14 mouse cellular contexts compared by ENCODE assay signal in the genomic region with DNA sequence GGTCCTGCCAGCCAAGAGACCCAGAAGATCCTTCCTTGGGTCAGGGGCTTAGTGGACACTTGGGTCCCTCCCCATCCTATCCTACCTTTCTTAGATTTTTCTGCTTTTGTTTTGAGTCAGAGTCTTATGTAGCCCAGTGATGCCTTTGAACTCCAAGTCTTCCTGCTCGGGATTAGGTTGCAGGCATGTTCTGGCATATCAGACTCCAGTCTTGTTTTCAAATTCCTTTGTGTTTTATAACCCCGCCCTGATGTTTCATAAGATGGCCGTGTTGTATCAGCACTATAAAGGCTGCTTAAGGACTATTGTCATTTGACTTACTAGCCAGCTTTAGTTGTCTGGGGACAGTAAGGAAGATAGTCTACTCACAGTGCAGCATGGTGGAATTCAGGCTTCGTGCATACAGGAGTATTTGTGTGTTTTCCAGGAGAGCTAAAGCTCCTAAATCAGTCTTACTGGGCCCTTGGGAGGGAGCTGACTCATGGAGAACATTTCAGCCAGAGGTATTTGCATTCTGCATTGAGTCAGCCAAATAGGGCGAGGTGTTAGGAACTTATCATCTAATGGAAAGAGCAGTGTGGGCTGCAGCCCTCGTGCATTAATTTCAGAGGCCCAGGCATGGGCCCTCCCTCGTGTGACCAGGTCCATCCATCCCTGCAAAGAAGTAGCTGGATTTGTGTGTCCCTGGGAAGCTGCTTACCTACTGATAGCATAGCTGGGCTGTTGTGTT. TPM values are rescaled to one million over a fixed set of nuclear protein-coding genes. Genes with fewer than 3 reads are reported as not detected.
DNase-seq lines count a peak whose midpoint lies in the region; ATAC-seq and TF ChIP-seq lines count a peak whose summit lies in the region.
"Had no signal": no experiment of that assay in that cellular context is flagged by ENCODE, and none has a peak within 500 bp of the region (broad histone marks: within the 10 kb centered on the region; RNA-seq: fewer than 3 reads in every experiment).

No protein-coding gene starts in this region.

- intact Hi-C loops in gastrocnemius, postnatal 14 days (cut with DNase I; ENCODE audit: low total_unique reads), result no loop called here
- intact Hi-C loops in left cerebral cortex, postnatal 14 days (cut with DNase I), result no loop called here

- no peak for ATAC-seq in midbrain, postnatal 0 days (ENCODE audit: low FRiP score)
- no peak for ATAC-seq in midbrain, embryonic 13.5 days
- ATAC-seq in stomach, embryonic 14.5 days (ENCODE audit: insufficient number of reproducible peaks, insufficient read depth, low FRiP score, low read depth), result no peak
- ATAC-seq: intestine, embryonic 15.5 days had no signal

- peaks cover 46% of the 10 kb centered on the region for H3K36me3 ChIP-seq in midbrain, postnatal 0 days (ENCODE audit: insufficient read depth, low read length)
- peaks cover 85% of the 10 kb centered on the region for H3K36me3 ChIP-seq in midbrain, embryonic 13.5 days
- peaks cover 59% of the 10 kb centered on the region for H3K36me3 ChIP-seq in stomach, embryonic 14.5 days (ENCODE audit: control insufficient read depth, insufficient read depth, low read length)

- H3K4me1 ChIP-seq in midbrain, postnatal 0 days (ENCODE audit: insufficient read depth, low read length), result no peaks in the 10 kb centered on the region
- peaks cover 4% of the 10 kb centered on the region for H3K4me1 ChIP-seq in midbrain, embryonic 13.5 days (replicated peaks)
- H3K4me1 ChIP-seq in brown adipose tissue, adult 24 weeks (ENCODE audit: control insufficient read depth, insufficient read depth, insufficient read length, low read length), result peaks cover 24% of the 10 kb centered on the region
- H3K4me1 ChIP-seq in stomach, embryonic 14.5 days (ENCODE audit: control insufficient read depth, insufficient read depth, low read length), result peaks cover 10% of the 10 kb centered on the region; the same call in 1 of the 2 replicates

- 88% methylated on average over 7 of the region's 7 CpGs for WGBS in midbrain, postnatal 0 days
- 91% methylated on average over 7 of the region's 7 CpGs for WGBS in midbrain, embryonic 13.5 days
- 81% methylated on average over 7 of the region's 7 CpGs for WGBS in stomach, embryonic 14.5 days

- no peak overlapping the region for H3K4me2 ChIP-seq in midbrain, postnatal 0 days (ENCODE audit: low read depth, low read length, poor library complexity, severe bottlenecking)
- H3K4me2 ChIP-seq in midbrain, embryonic 13.5 days (replicated peaks), result no peak overlapping the region
- no peak overlapping the region for H3K4me2 ChIP-seq in stomach, embryonic 14.5 days (replicated peaks; ENCODE audit: low read depth, low read length)
- H3K4me2 ChIP-seq: intestine, embryonic 15.5 days had no signal

- no peak overlapping the region for H3K4me3 ChIP-seq in midbrain, postnatal 0 days (ENCODE audit: low read depth, low read length)
- H3K4me3 ChIP-seq in midbrain, embryonic 13.5 days (replicated peaks), result no peak overlapping the region
- H3K4me3 ChIP-seq in brown adipose tissue, adult 24 weeks (ENCODE audit: insufficient read depth, low read depth, low read length), result no peak overlapping the region
- no peak overlapping the region for H3K4me3 ChIP-seq in stomach, embryonic 14.5 days (ENCODE audit: low read depth, low read length)
- H3K4me3 ChIP-seq: intestine, embryonic 15.5 days had no signal

- peak; percentile 24 to 46 for DNase-seq in gastrocnemius, adult 8-10 months (ENCODE audit: low spot score in 2 of 2)
- no peak for DNase-seq in gastrocnemius, postnatal 14 days
- peak; percentile 16 for DNase-seq in midbrain, postnatal 0 days (ENCODE audit: low spot score)
- DNase-seq in left cerebral cortex, postnatal 14 days (ENCODE audit: low spot score in 2 of 2), result no peak
- DNase-seq in cerebellum, postnatal 4 days (ENCODE audit: low spot score in 2 of 2), result no peak
- DNase-seq: cerebellum, adult 2 months; left cerebral cortex, postnatal 4 days; lung, postnatal 10 days had no signal

- H3K27me3 ChIP-seq in midbrain, postnatal 0 days (ENCODE audit: insufficient read depth, low read length), result no peaks in the 10 kb centered on the region
- H3K27me3 ChIP-seq in midbrain, embryonic 13.5 days, result no peaks in the 10 kb centered on the region
- no peaks in the 10 kb centered on the region for H3K27me3 ChIP-seq in stomach, embryonic 14.5 days (ENCODE audit: control insufficient read depth, insufficient read depth, low read length)
- H3K27me3 ChIP-seq: intestine, embryonic 15.5 days had no signal

- TF ChIP-seq CTCF in midbrain, postnatal 0 days (IDR thresholded peaks at IDR 0.05), result no peak

- H3K27ac ChIP-seq in midbrain, postnatal 0 days (ENCODE audit: low read depth, low read length), result no peak overlapping the region
- H3K27ac ChIP-seq in midbrain, embryonic 13.5 days, result no peak overlapping the region
- peak overlapping the region; percentile 52 for H3K27ac ChIP-seq in brown adipose tissue, adult 24 weeks (replicated peaks; ENCODE audit: low read depth, low read length)
- peak overlapping the region; percentile 15; the same call in 1 of the 2 replicates for H3K27ac ChIP-seq in stomach, embryonic 14.5 days (ENCODE audit: low read length)
- H3K27ac ChIP-seq: intestine, embryonic 15.5 days had no signal

- H3K9me3 ChIP-seq in midbrain, postnatal 0 days (ENCODE audit: low read length), result no peaks in the 10 kb centered on the region
- H3K9me3 ChIP-seq in midbrain, embryonic 13.5 days, result no peaks in the 10 kb centered on the region
- no peaks in the 10 kb centered on the region for H3K9me3 ChIP-seq in stomach, embryonic 14.5 days (ENCODE audit: control insufficient read depth, low read depth, low read length)
- H3K9me3 ChIP-seq: intestine, embryonic 15.5 days had no signal

- H3K9ac ChIP-seq in midbrain, postnatal 0 days (replicated peaks; ENCODE audit: low read length, poor library complexity, severe bottlenecking), result no peak overlapping the region
- no peak overlapping the region for H3K9ac ChIP-seq in midbrain, embryonic 13.5 days (replicated peaks)
- no peak overlapping the region for H3K9ac ChIP-seq in stomach, embryonic 14.5 days (replicated peaks; ENCODE audit: low read depth, low read length)
- H3K9ac ChIP-seq: intestine, embryonic 15.5 days had no signal

RNA-seq across cellular contexts. Expression of a gene that starts 13.6 kb away (rescaled TPM):
- total RNA-seq in gastrocnemius, adult 8-10 months (2022), result 10 to 100 TPM; 24.5 to 33.6 (median 28.6) TPM
- 10 to 100 TPM; 60.6 to 90.2 TPM for total RNA-seq in gastrocnemius, postnatal 14 days (2021)
- total RNA-seq in midbrain, postnatal 0 days (2014; rRNA removed), result 1.3 TPM in 2 replicates
- polyA plus RNA-seq in midbrain, postnatal 0 days (2015; fragmentation: Nextera tagmentation; extraction: Ambion mirVana), result 3.7 and 4.9 TPM in 2 replicates
- 0.21 TPM in 1 of 2 replicates, not detected in the other for polyA plus RNA-seq in midbrain, embryonic 13.5 days (2015; fragmentation: Nextera tagmentation; extraction: Ambion mirVana)
- 62.1 and 62.5 TPM in 2 replicates for polyA plus RNA-seq in brown adipose tissue, adult 24 weeks (2012; ENCODE audit: insufficient read depth, insufficient read length, missing spikeins)
- 0.26 TPM in 1 of 2 replicates, not detected in the other for polyA plus RNA-seq in stomach, embryonic 14.5 days (2014; fragmentation: Nextera tagmentation; extraction: Ambion mirVana)
- 1 to 10 TPM; 5.2 to 5.4 TPM for total RNA-seq in left cerebral cortex, postnatal 14 days (2021)
- total RNA-seq: hematopoietic stem cell, adult 5-6 weeks had no signal
- polyA plus RNA-seq: embryonic facial prominence, embryonic 11.5 days; intestine, embryonic 15.5 days had no signal

RNA-seq across cellular contexts. Expression of a gene that starts 24.1 kb away (rescaled TPM):
- 10 to 100 TPM; 20.5 to 25.8 (median 22.0) TPM for total RNA-seq in gastrocnemius, adult 8-10 months (2022)
- total RNA-seq in gastrocnemius, postnatal 14 days (2021), result 10 to 100 TPM; 18.1 to 20.7 TPM
- 21.4 and 36.7 TPM in 2 replicates for total RNA-seq in midbrain, postnatal 0 days (2014; rRNA removed)
- 59.3 and 61.1 TPM in 2 replicates for polyA plus RNA-seq in midbrain, postnatal 0 days (2015; fragmentation: Nextera tagmentation; extraction: Ambion mirVana)
- 87.2 and 87.7 TPM in 2 replicates for polyA plus RNA-seq in midbrain, embryonic 13.5 days (2015; fragmentation: Nextera tagmentation; extraction: Ambion mirVana)
- 18.3 and 27.9 TPM in 2 replicates for polyA plus RNA-seq in brown adipose tissue, adult 24 weeks (2012; ENCODE audit: insufficient read depth, insufficient read length, missing spikeins)
- polyA plus RNA-seq in stomach, embryonic 14.5 days (2014; fragmentation: Nextera tagmentation; extraction: Ambion mirVana), result 123 and 133 TPM in 2 replicates
- 10 to 100 TPM; 37.6 to 39.1 TPM for total RNA-seq in left cerebral cortex, postnatal 14 days (2021)

RNA-seq across cellular contexts. Expression of a gene that starts 24.1 kb away (rescaled TPM):
- total RNA-seq in gastrocnemius, adult 8-10 months (2022), result 10 to 100 TPM; 63.9 to 75.0 (median 69.9) TPM
- 10 to 100 TPM; 37.1 to 43.0 TPM for total RNA-seq in gastrocnemius, postnatal 14 days (2021)
- 72.5 and 76.7 TPM in 2 replicates for total RNA-seq in midbrain, postnatal 0 days (2014; rRNA removed)
- 85.4 and 86.9 TPM in 2 replicates for polyA plus RNA-seq in midbrain, postnatal 0 days (2015; fragmentation: Nextera tagmentation; extraction: Ambion mirVana)
- 75.7 and 79.0 TPM in 2 replicates for polyA plus RNA-seq in midbrain, embryonic 13.5 days (2015; fragmentation: Nextera tagmentation; extraction: Ambion mirVana)
- polyA plus RNA-seq in brown adipose tissue, adult 24 weeks (2012; ENCODE audit: insufficient read depth, insufficient read length, missing spikeins), result 22.4 and 35.2 TPM in 2 replicates
- 55.9 and 57.3 TPM in 2 replicates for polyA plus RNA-seq in stomach, embryonic 14.5 days (2014; fragmentation: Nextera tagmentation; extraction: Ambion mirVana)
- 10 to 100 TPM; 70.4 to 73.6 TPM for total RNA-seq in left cerebral cortex, postnatal 14 days (2021)

Comparison
In these comparisons a context has a peak if more than half of its experiments do, and no peak if none do; other contexts are left out.
1. DNase-seq: peak in gastrocnemius, adult 8-10 months (2 of 2) and midbrain, postnatal 0 days (single experiment); none in gastrocnemius, postnatal 14 days (single experiment), left cerebral cortex, postnatal 14 days (0 of 2) and cerebellum, postnatal 4 days (0 of 2).
2. H3K27ac ChIP-seq: peak in brown adipose tissue, adult 24 weeks (single experiment) and stomach, embryonic 14.5 days (single experiment); none in midbrain, postnatal 0 days (single experiment) and midbrain, embryonic 13.5 days (single experiment).